Mouse (Mus musculus): ENCODE measurements at regions not wholly inside any gene's neighbourhood (a gene's known extent, or its start where the extent isn't known, plus 50 kb on each side); places are given as distances from the start of the nearest gene placed in this dataset.
A peak's percentile ranks its signal among the peaks of the same experiment; 100 is the strongest.

- no peak for DNase-seq
Observed at GRCm38 (mm10) chr2:166271373-166272189, 116.1 kb upstream of the Sulf2 start.

GRCm38 (mm10) chr2:166270007-166270406 is 114.5 kb upstream of the Sulf2 start:
- DNase-seq, result no peak

GRCm38 (mm10) chr2:166266915-166267314 is 111.5 kb upstream of the Sulf2 start:
- no peak for DNase-seq

- DNase-seq, result no peak
Observed at GRCm38 (mm10) chr2:166266507-166266906, 111.0 kb upstream of the Sulf2 start.

- DNase-seq, result peak; percentile 39
Observed at GRCm38 (mm10) chr2:166264756-166265155, 109.3 kb upstream of the Sulf2 start.

GRCm38 (mm10) chr2:166261799-166262198 is 106.3 kb upstream of the Sulf2 start:
- DNase-seq, result peak; percentile 51

GRCm38 (mm10) chr2:166261065-166261464 is 105.6 kb upstream of the Sulf2 start:
- no peak for DNase-seq

GRCm38 (mm10) chr2:166258771-166259180 is 103.3 kb upstream of the Sulf2 start:
- DNase-seq, result no peak

GRCm38 (mm10) chr2:166257666-166258065 is 102.2 kb upstream of the Sulf2 start:
- no peak for DNase-seq

GRCm38 (mm10) chr2:166256193-166256592 is 100.7 kb upstream of the Sulf2 start:
- no peak for DNase-seq

- no peak for DNase-seq
Observed at GRCm38 (mm10) chr2:166254581-166254980, 99.1 kb upstream of the Sulf2 start.

- no peak for DNase-seq
Observed at GRCm38 (mm10) chr2:166252107-166252506, 96.6 kb upstream of the Sulf2 start.

GRCm38 (mm10) chr2:166251421-166251820 is 96.0 kb upstream of the Sulf2 start:
- peak; percentile 66 for DNase-seq

- DNase-seq, result peak; percentile 43
Observed at GRCm38 (mm10) chr2:166250571-166250970, 95.1 kb upstream of the Sulf2 start.

GRCm38 (mm10) chr2:166249338-166249950 is 94.0 kb upstream of the Sulf2 start:
- DNase-seq, result no peak

GRCm38 (mm10) chr2:166246401-166247189 is 91.1 kb upstream of the Sulf2 start:
- DNase-seq, result no peak

- DNase-seq, result no peak
Observed at GRCm38 (mm10) chr2:166245219-166245618, 89.8 kb upstream of the Sulf2 start.

GRCm38 (mm10) chr2:166242786-166243521 is 87.5 kb upstream of the Sulf2 start:
- DNase-seq, result peak; percentile 47

GRCm38 (mm10) chr2:166241310-166241709 is 85.8 kb upstream of the Sulf2 start:
- no peak for DNase-seq

GRCm38 (mm10) chr2:166240056-166240455 is 84.6 kb upstream of the Sulf2 start:
- DNase-seq, result peak; percentile 58

- peak; percentile 42 for DNase-seq
Observed at GRCm38 (mm10) chr2:166237554-166238269, 82.2 kb upstream of the Sulf2 start.

- no peak for DNase-seq
Observed at GRCm38 (mm10) chr2:166236102-166236501, 80.6 kb upstream of the Sulf2 start.
